Mouse (Mus musculus): ENCODE measurements at regions not wholly inside any gene's neighbourhood (a gene's known extent, or its start where the extent isn't known, plus 50 kb on each side); places are given as distances from the start of the nearest gene placed in this dataset.

- Histone ChIP-seq H3K36me3 (replicated peaks; ENCODE audit: low read length) (no peaks in the 10 kb centered on the region), H3K9me3 (peaks cover 3% of the 10 kb centered on the region; the same call in 1 of the 2 replicates), H3K27me3 (replicated peaks) (no peaks in the 10 kb centered on the region), H3K4me1 (peaks cover 12% of the 10 kb centered on the region; the same call in 1 of the 2 replicates), H3K4me3 (replicated peaks) (no peak overlapping the region)
- TF ChIP-seq FLI1 (IDR thresholded peaks at IDR 0.05; ENCODE audit: low read length) (no peak), GATA1 (IDR thresholded peaks at IDR 0.05; ENCODE audit: borderline replicate concordance, low read length) (no peak)
These were observed 195.4 kb downstream of the Calcrl start for GRCm38 (mm10) chr2:84229777-84230176.

DNA sequence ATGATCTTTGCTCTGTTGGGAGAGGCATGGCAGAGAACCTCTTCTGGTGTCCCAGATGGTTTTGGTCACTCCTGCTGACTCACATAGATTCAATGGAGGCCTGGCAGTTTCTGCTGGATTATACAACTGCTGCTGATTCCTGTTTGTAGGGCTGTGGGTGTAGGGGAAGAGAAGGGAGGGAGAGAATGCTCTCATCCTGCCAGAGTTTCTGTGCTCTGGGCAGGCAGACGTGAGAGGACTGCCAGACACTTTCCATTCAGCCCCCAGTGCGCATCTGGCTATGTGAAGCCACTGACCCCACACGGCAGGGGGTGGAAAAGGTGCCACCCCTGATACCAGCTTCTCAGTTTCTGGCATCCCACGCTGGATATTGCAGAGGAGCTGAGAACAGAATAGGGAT is 189.6 kb downstream of the Calcrl start:
- Histone ChIP-seq H3K9me3 (peaks cover 18% of the 10 kb centered on the region), H3K36me3 (replicated peaks; ENCODE audit: low read length) (peaks cover 4% of the 10 kb centered on the region), H3K4me3 (replicated peaks) (no peak overlapping the region), H3K27me3 (replicated peaks) (no peaks in the 10 kb centered on the region), H3K4me1 (no peaks in the 10 kb centered on the region)
- no peak for TF ChIP-seq FLI1 (IDR thresholded peaks at IDR 0.05; ENCODE audit: low read length)
- TF ChIP-seq GATA1 (IDR thresholded peaks at IDR 0.05; ENCODE audit: borderline replicate concordance, low read length) = no peak

- no peaks in the 10 kb centered on the region for H3K4me1 ChIP-seq
- no peaks in the 10 kb centered on the region for H3K27me3 ChIP-seq (replicated peaks)
- peaks cover under 1% of the 10 kb centered on the region; the same call in 1 of the 2 replicates for H3K9me3 ChIP-seq
- TF ChIP-seq GATA1 (IDR thresholded peaks at IDR 0.05; ENCODE audit: borderline replicate concordance, low read length) (no peak), FLI1 (IDR thresholded peaks at IDR 0.05; ENCODE audit: low read length) (no peak)
- no peaks in the 10 kb centered on the region for H3K36me3 ChIP-seq (replicated peaks; ENCODE audit: low read length)
- H3K4me3 ChIP-seq (replicated peaks) = no peak overlapping the region
These were observed 184.0 kb downstream of the Calcrl start for GRCm38 (mm10) chr2:84241244-84241643.

DNA sequence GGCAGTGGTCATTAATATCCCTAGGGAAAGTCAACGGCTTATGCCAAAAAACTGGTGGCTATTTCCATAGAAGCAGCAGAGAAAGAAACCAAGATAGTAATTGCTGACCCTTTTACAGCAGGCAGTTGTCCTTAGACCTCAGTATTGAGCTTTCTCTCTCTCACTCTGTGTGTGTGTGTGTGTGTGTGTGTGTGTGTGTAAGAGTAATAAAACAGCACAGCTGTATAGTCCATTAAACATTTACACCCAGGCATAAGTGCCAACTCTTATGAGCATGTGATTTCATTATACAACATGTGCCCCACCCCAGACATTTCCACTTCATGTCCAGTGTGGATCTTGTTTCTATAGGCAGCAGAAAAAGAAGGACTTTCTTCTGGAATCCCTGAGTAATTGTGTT is 183.2 kb downstream of the Calcrl start:
- no peaks in the 10 kb centered on the region for H3K36me3 ChIP-seq (replicated peaks; ENCODE audit: low read length)
- H3K27me3 ChIP-seq (replicated peaks) = no peaks in the 10 kb centered on the region
- no peaks in the 10 kb centered on the region for H3K9me3 ChIP-seq
- H3K4me1 ChIP-seq = no peaks in the 10 kb centered on the region
- no peak for TF ChIP-seq FLI1 (IDR thresholded peaks at IDR 0.05; ENCODE audit: low read length)
- TF ChIP-seq GATA1 (IDR thresholded peaks at IDR 0.05; ENCODE audit: borderline replicate concordance, low read length) = no peak
- no peak overlapping the region for H3K4me3 ChIP-seq (replicated peaks)

GRCm38 (mm10) chr2:84245900-84246299 is 179.3 kb downstream of the Calcrl start:
- Histone ChIP-seq H3K36me3 (replicated peaks; ENCODE audit: low read length) (no peaks in the 10 kb centered on the region), H3K4me3 (replicated peaks) (no peak overlapping the region), H3K27me3 (replicated peaks) (no peaks in the 10 kb centered on the region), H3K4me1 (no peaks in the 10 kb centered on the region), H3K9me3 (no peaks in the 10 kb centered on the region)
- TF ChIP-seq FLI1 (IDR thresholded peaks at IDR 0.05; ENCODE audit: low read length) = no peak
- TF ChIP-seq GATA1 (IDR thresholded peaks at IDR 0.05; ENCODE audit: borderline replicate concordance, low read length) = no peak

- Histone ChIP-seq H3K9me3 (no peaks in the 10 kb centered on the region), H3K4me3 (replicated peaks) (no peak overlapping the region), H3K27me3 (replicated peaks) (no peaks in the 10 kb centered on the region), H3K4me1 (no peaks in the 10 kb centered on the region), H3K36me3 (replicated peaks; ENCODE audit: low read length) (no peaks in the 10 kb centered on the region)
- TF ChIP-seq GATA1 (IDR thresholded peaks at IDR 0.05; ENCODE audit: borderline replicate concordance, low read length) = no peak
- no peak for TF ChIP-seq FLI1 (IDR thresholded peaks at IDR 0.05; ENCODE audit: low read length)
These were observed 178.6 kb downstream of the Calcrl start for GRCm38 (mm10) chr2:84246562-84246961.

GRCm38 (mm10) chr2:84248169-84248568 is 177.0 kb downstream of the Calcrl start:
- Histone ChIP-seq H3K9me3 (no peaks in the 10 kb centered on the region), H3K36me3 (replicated peaks; ENCODE audit: low read length) (no peaks in the 10 kb centered on the region), H3K4me1 (no peaks in the 10 kb centered on the region), H3K27me3 (replicated peaks) (no peaks in the 10 kb centered on the region), H3K4me3 (replicated peaks) (no peak overlapping the region)
- TF ChIP-seq GATA1 (IDR thresholded peaks at IDR 0.05; ENCODE audit: borderline replicate concordance, low read length) (no peak), FLI1 (IDR thresholded peaks at IDR 0.05; ENCODE audit: low read length) (no peak)

- TF ChIP-seq FLI1 (IDR thresholded peaks at IDR 0.05; ENCODE audit: low read length) = no peak
- TF ChIP-seq GATA1 (IDR thresholded peaks at IDR 0.05; ENCODE audit: borderline replicate concordance, low read length) = no peak
- H3K27me3 ChIP-seq (replicated peaks) = no peaks in the 10 kb centered on the region
- H3K4me3 ChIP-seq (replicated peaks) = no peak overlapping the region
- H3K4me1 ChIP-seq = no peaks in the 10 kb centered on the region
- H3K9me3 ChIP-seq = no peaks in the 10 kb centered on the region
- no peaks in the 10 kb centered on the region for H3K36me3 ChIP-seq (replicated peaks; ENCODE audit: low read length)
These were observed 175.3 kb downstream of the Calcrl start for GRCm38 (mm10) chr2:84249871-84250270.

- H3K27me3 ChIP-seq (replicated peaks) = no peaks in the 10 kb centered on the region
- H3K4me3 ChIP-seq (replicated peaks) = no peak overlapping the region
- TF ChIP-seq GATA1 (IDR thresholded peaks at IDR 0.05; ENCODE audit: borderline replicate concordance, low read length) (no peak), FLI1 (IDR thresholded peaks at IDR 0.05; ENCODE audit: low read length) (no peak)
- H3K9me3 ChIP-seq = no peaks in the 10 kb centered on the region
- H3K4me1 ChIP-seq = no peaks in the 10 kb centered on the region
- H3K36me3 ChIP-seq (replicated peaks; ENCODE audit: low read length) = no peaks in the 10 kb centered on the region
These were observed 173.1 kb downstream of the Calcrl start for GRCm38 (mm10) chr2:84252076-84252475.

- Histone ChIP-seq H3K9me3 (no peaks in the 10 kb centered on the region), H3K4me3 (replicated peaks) (no peak overlapping the region), H3K4me1 (no peaks in the 10 kb centered on the region), H3K27me3 (replicated peaks) (no peaks in the 10 kb centered on the region), H3K36me3 (replicated peaks; ENCODE audit: low read length) (no peaks in the 10 kb centered on the region)
- no peak for TF ChIP-seq FLI1 (IDR thresholded peaks at IDR 0.05; ENCODE audit: low read length)
- no peak for TF ChIP-seq GATA1 (IDR thresholded peaks at IDR 0.05; ENCODE audit: borderline replicate concordance, low read length)
These were observed 166.7 kb downstream of the Calcrl start for GRCm38 (mm10) chr2:84258339-84259006.

All from megakaryocyte, embryonic 14.5 days (primary cell).